Mouse (Mus musculus) G1E (cell line): Measurements from ENCODE around the gene Rab33b. TPM values are rescaled to one million over a fixed set of nuclear protein-coding genes. Genes with fewer than 3 reads are reported as not detected.
A peak's percentile ranks its signal among the peaks of the same experiment; 100 is the strongest.

Experiments
- ATAC-seq: 2 replicates; pipeline ENCODE4 v1.8.0; 2016; ENCODE audit warnings: mild to moderate bottlenecking; ENCODE audit not compliant: insufficient number of reproducible peaks, poor library complexity, low FRiP score, severe bottlenecking; ENCODE audit errors: extremely low read depth
- DNase-seq: peaks from one replicate; pipeline ENCODE4 v3.0.0; 2012; ENCODE audit warnings: low spot score
- H3K27me3 ChIP-seq: 2 replicates; pipeline ENCODE4 v1.6.1; 2012; ENCODE audit warnings: mild to moderate bottlenecking, low read length, inconsistent platforms; ENCODE audit not compliant: insufficient read depth
- H3K36me3 ChIP-seq: replicated peaks from 2 replicates; pipeline ENCODE3; 2012; ENCODE audit warnings: mild to moderate bottlenecking, inconsistent platforms
- H3K4me1 ChIP-seq: 2 replicates; pipeline ENCODE4 v1.6.1; 2012; ENCODE audit warnings: low read depth, low read length, inconsistent platforms, mixed read lengths; ENCODE audit not compliant: insufficient read depth
- H3K4me3 ChIP-seq: 2 replicates; pipeline ENCODE4 v1.5.1; 2012; ENCODE audit warnings: low read depth, mild to moderate bottlenecking, inconsistent platforms, low read length, moderate library complexity, mixed read lengths
- H3K9me3 ChIP-seq: replicated peaks from 2 replicates; pipeline ENCODE4 v1.6.1; 2012; ENCODE audit warnings: inconsistent platforms
- CTCF ChIP-seq: IDR thresholded peaks from 2 replicates; pipeline ENCODE4 v1.5.1; 2012; ENCODE audit warnings: low read depth, low read length, inconsistent platforms, mixed read lengths
- GATA1 ChIP-seq: IDR thresholded peaks from 2 replicates; pipeline ENCODE4 v1.6.1; 2012; ENCODE audit warnings: borderline replicate concordance, low read length, inconsistent platforms, mixed read lengths
- GATA2 ChIP-seq: IDR thresholded peaks from 2 replicates; pipeline ENCODE4 v1.6.1; 2012; ENCODE audit warnings: low read depth, low read length, inconsistent platforms, borderline replicate concordance
- POLR2AphosphoS5 ChIP-seq: IDR thresholded peaks from 2 replicates; pipeline ENCODE4 v1.6.1; 2012; ENCODE audit warnings: low read depth, low read length, inconsistent platforms; ENCODE audit not compliant: insufficient replicate concordance
- TAL1 ChIP-seq: conservative IDR thresholded peaks from 2 replicates; pipeline ENCODE4 v1.6.1; 2012; ENCODE audit warnings: low read depth, low read length, inconsistent platforms, mixed read lengths
- polyA plus RNA-seq: library from polyadenylated mRNA; stranded (reverse); fragments of >175 nt; gene quantifications from 2 replicates; pipeline ENCODE4 v1.2.3, GENCODE M21; 2012
- total RNA-seq, 2 experiments: library from RNA; stranded (forward) in 1 of 2; stranded (reverse) in 1 of 2; fragments of 200-1000 nt in 1 of 2; fragments of >200 nt in 1 of 2; fragmentation: Nextera tagmentation in 1 of 2; gene quantifications; 2 replicates each; pipeline ENCODE4 v1.2.3; 2014 to 2017

The Rab33b gene
- total and polyA plus RNA-seq, 3 experiments, result 3.2 to 10.3 (median 9.5) TPM

DNA sequence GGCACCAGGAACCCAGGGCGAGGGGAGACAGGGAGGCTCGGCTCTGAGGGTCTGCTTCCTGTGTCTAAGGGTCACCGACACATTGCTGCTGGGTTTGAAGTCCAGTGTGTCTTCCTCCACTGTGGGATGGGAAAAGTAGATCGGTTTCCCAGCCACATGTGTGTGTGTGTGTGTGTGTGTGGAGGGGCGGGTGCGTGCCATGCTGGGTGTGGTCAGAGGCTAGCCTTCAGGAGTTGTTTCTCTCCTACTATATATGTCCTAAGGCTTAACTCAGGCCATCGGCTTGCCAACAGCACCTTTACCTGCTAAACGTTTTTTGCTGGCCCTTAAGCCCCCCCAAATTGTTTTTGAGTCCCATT, 35.0 kb downstream of the Rab33b start:
- ATAC-seq (peak; percentile 23; the same call in 1 of the 2 replicates), DNase-seq (no peak)
- Histone ChIP-seq H3K27me3 (no peaks in the 10 kb centered on the region), H3K4me3 (peak overlapping the region; percentile 67), H3K36me3 (peaks cover 72% of the 10 kb centered on the region), H3K9me3 (no peaks in the 10 kb centered on the region), H3K4me1 (peaks cover 40% of the 10 kb centered on the region)
- TF ChIP-seq POLR2AphosphoS5 (no peak), CTCF (no peak), TAL1 (no peak), GATA1 (no peak), GATA2 (no peak)

DNA sequence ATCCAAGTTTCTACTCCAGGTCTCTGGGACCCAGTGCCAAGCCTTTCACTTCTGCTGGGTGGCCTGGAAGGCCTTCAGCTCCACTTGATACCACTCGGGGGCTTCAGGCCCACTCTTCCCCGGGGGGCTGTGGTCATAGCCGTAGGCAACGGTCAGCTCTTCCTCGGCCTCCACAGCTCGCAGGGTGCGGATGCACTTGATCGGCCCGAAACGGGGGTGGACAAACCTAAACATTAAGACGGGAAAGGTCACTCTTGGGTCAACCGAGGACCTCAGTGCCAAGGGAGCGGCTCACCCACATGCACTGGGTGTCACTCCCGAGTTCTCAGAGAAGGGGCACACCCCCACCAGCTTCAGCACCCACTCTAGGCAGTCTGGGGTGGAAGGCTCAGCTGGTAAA, 37.5 kb downstream of the Rab33b start:
- Histone ChIP-seq H3K4me1 (peaks cover 41% of the 10 kb centered on the region), H3K36me3 (peaks cover 84% of the 10 kb centered on the region), H3K27me3 (no peaks in the 10 kb centered on the region), H3K4me3 (no peak overlapping the region), H3K9me3 (no peaks in the 10 kb centered on the region)
- ATAC-seq (no peak), DNase-seq (no peak)
- TF ChIP-seq GATA1 (no peak), TAL1 (no peak), GATA2 (no peak), POLR2AphosphoS5 (no peak), CTCF (no peak)

DNA sequence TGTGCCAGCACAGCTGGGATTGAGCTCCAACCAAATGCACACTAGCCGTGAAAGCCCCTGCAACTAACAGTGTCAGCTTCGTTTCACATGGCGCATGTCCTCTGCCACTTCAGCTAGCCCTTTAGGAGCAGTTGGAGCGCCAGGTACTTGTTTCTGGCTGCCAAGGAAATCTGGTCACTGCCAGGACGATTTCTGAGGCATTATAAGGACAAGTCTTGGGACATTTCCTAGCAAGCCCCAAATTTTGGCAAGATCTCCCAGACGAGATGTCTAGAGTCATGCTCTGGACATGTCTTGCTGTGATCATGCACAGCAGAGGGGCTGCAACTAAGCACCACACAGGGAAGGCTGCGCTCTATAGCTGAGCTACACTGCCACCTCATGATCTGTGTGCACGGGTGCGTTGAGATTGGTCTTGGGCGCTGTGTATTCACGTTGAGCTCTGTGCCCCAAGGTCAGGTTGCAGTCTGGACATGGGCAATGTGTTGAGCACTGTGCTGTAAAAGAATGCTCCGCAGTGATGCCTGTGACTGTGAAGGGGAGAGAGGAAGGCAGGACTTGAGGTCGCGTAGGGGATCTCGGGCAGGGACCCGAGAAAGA, 41.6 kb downstream of the Rab33b start:
- peaks cover 12% of the 10 kb centered on the region for H3K4me1 ChIP-seq
- H3K36me3 ChIP-seq, result peaks cover 97% of the 10 kb centered on the region
- TF ChIP-seq POLR2AphosphoS5 (no peak), GATA2 (no peak), TAL1 (no peak), GATA1 (no peak), CTCF (no peak)
- H3K9me3 ChIP-seq, result no peaks in the 10 kb centered on the region
- ATAC-seq (no peak), DNase-seq (no peak)
- no peak overlapping the region for H3K4me3 ChIP-seq
- no peaks in the 10 kb centered on the region for H3K27me3 ChIP-seq

DNA sequence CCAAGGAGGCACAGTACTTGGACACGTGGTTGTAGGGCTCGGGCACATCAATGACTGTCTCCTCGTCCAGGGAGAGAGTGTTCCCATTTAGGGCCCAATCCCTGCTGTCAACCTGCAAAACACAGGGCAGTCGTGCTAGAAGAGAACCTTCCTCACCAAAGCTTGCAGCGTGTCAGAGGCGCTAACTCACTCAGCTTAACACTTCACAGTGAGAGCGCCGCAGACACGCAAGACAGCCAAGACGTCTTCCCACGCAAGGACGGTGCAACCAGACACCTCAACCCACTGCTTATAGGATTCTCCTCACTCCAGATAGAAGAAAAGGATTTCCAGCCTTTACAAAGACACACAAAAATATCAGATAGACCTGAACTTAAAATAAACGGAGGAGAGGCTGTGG, 43.2 kb downstream of the Rab33b start:
- H3K36me3 ChIP-seq, result peaks cover 97% of the 10 kb centered on the region
- H3K27me3 ChIP-seq, result no peaks in the 10 kb centered on the region
- no peak for DNase-seq
- no peak for ATAC-seq
- no peak overlapping the region for H3K4me3 ChIP-seq
- no peaks in the 10 kb centered on the region for H3K9me3 ChIP-seq
- no peak for TF ChIP-seq TAL1
- TF ChIP-seq POLR2AphosphoS5, result no peak
- TF ChIP-seq GATA1, result no peak
- no peak for TF ChIP-seq CTCF
- TF ChIP-seq GATA2, result no peak
- peaks cover 12% of the 10 kb centered on the region for H3K4me1 ChIP-seq

DNA sequence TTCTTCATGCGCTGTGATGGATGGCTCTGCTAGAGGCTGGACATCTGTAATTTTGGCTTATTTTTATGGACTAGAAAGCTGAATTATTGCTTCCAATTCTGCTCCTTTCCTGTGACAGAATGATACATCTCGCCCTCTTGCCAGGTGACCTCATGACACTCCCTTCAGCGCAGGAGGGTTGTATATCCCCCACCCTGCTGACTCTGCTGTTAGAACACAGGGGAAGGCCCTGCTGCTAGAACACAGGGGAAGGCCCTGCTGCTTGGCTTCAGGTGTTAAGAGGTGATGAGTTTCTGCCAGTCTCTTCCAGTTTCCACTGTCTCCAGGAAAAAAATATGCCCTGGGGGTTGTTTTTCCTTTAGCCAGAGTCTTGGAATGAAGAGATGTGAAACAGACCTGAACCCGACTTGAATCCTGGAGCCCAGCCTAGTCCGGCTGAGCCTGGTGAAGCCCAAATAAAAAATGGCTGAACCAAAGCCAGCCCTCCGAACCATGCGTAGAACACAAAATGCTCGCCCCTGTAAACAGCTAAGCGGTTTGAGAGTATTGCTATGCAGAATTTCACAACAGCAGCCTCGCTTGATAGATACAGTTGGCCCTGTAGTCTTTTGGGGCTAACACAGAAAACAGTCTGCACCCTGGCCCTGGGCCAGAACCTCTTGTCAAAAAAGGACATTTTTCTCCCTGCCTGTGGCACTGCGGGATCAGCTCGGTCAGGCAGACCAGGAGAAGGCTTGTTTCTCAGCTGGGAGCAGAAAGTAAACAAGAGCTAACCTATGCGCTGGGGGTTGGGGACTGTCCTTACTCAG, 48.0 kb downstream of the Rab33b start:
- DNase-seq, result no peak
- H3K9me3 ChIP-seq, result no peaks in the 10 kb centered on the region
- TF ChIP-seq GATA2 (no peak), GATA1 (no peak), POLR2AphosphoS5 (no peak), CTCF (no peak), TAL1 (no peak)
- H3K4me3 ChIP-seq, result no peak overlapping the region
- no peaks in the 10 kb centered on the region for H3K27me3 ChIP-seq
- peaks cover 8% of the 10 kb centered on the region for H3K4me1 ChIP-seq
- H3K36me3 ChIP-seq, result peaks cover 96% of the 10 kb centered on the region
- no peak for ATAC-seq

DNA sequence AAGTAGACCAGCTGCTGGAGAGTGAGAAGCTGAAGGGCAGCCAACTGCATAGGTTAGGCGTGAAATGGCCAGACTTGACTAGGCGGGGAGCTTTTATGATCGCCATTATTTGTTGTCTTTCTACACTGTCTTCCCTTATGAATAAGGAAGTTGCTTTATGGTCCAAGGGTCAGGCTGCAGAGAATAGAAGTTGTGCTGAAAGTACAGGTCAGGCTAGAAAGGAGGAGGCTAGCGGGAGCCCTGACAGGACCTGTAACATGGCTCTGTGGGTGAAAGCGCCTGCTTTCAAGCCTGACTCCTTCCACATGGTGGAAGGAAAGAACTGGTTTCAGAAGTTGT, 48.5 kb downstream of the Rab33b start:
- Histone ChIP-seq H3K4me1 (peaks cover 3% of the 10 kb centered on the region), H3K27me3 (no peaks in the 10 kb centered on the region), H3K9me3 (no peaks in the 10 kb centered on the region), H3K36me3 (peaks cover 95% of the 10 kb centered on the region), H3K4me3 (no peak overlapping the region)
- ATAC-seq (no peak), DNase-seq (no peak)
- TF ChIP-seq GATA1 (no peak), TAL1 (no peak), POLR2AphosphoS5 (no peak), GATA2 (no peak), CTCF (no peak)
